Mouse (Mus musculus) C2C12 (cell line): Measurements from ENCODE around the gene Hsf2bp. TPM values are rescaled to one million over a fixed set of nuclear protein-coding genes. Genes with fewer than 3 reads are reported as not detected.

Source experiments
- H3K27me3 ChIP-seq: one replicate; pipeline ENCODE4 v1.6.1; 2011; ENCODE audit not compliant: control insufficient read depth, insufficient read depth, insufficient read length
- H3K36me3 ChIP-seq: one replicate; pipeline ENCODE4 v1.6.1; 2011; ENCODE audit not compliant: control insufficient read depth, insufficient read depth
- H3K4me3 ChIP-seq: one replicate; pipeline ENCODE4 v1.5.1; 2011; ENCODE audit warnings: mild to moderate bottlenecking, control low read depth; ENCODE audit not compliant: poor library complexity, insufficient read depth, severe bottlenecking
- H3K79me2 ChIP-seq: one replicate; pipeline ENCODE4 v1.6.1; 2011; ENCODE audit not compliant: control insufficient read depth, insufficient read depth
- H3K79me3 ChIP-seq: one replicate; pipeline ENCODE4 v1.6.1; 2011; ENCODE audit warnings: low read depth, control low read depth
- H3ac ChIP-seq: one replicate; pipeline ENCODE3; 2011; ENCODE audit warnings: low read depth; ENCODE audit not compliant: control insufficient read depth, insufficient read length
- CEBPB ChIP-seq: IDR thresholded peaks from one replicate; pipeline ENCODE4 v1.6.1; 2011; ENCODE audit warnings: low read depth, mild to moderate bottlenecking, control low read depth, moderate library complexity
- CTCF ChIP-seq: IDR thresholded peaks from one replicate; pipeline ENCODE4 v1.5.1; 2011; ENCODE audit not compliant: control insufficient read depth, insufficient read depth, insufficient read length
- FOSL1 ChIP-seq: IDR thresholded peaks from one replicate; pipeline ENCODE4 v1.8.0; 2011; ENCODE audit warnings: mild to moderate bottlenecking, low read length; ENCODE audit not compliant: poor library complexity, insufficient read depth, severe bottlenecking
- MAX ChIP-seq: IDR thresholded peaks from one replicate; pipeline ENCODE4 v1.6.1; 2011; ENCODE audit warnings: mild to moderate bottlenecking, control low read depth
- MYOD1 ChIP-seq: IDR thresholded peaks from one replicate; pipeline ENCODE4 v1.6.1; 2011; ENCODE audit warnings: low read depth; ENCODE audit not compliant: control insufficient read depth, insufficient read length
- MYOG ChIP-seq: IDR thresholded peaks from one replicate; pipeline ENCODE4 v1.6.1; 2011; ENCODE audit not compliant: control insufficient read depth, insufficient read length; ENCODE audit errors: extremely low read depth
- USF1 ChIP-seq: IDR thresholded peaks from one replicate; pipeline ENCODE4 v1.6.1; 2011; ENCODE audit warnings: low read depth, mild to moderate bottlenecking, control low read depth, moderate library complexity
- polyA plus RNA-seq: library from polyadenylated mRNA; unstranded; fragments of >200 nt; fragmentation: generic; extraction: Trizol; gene quantifications from one replicate; pipeline ENCODE4 v1.2.1, GENCODE M21; 2012; ENCODE audit warnings: missing spikeins

Hsf2bp gene
- polyA plus RNA-seq, 1 experiment = 1.1 TPM

- TF ChIP-seq CEBPB (no peak), MAX (no peak), FOSL1 (no peak), USF1 (no peak), MYOD1 (no peak), CTCF (no peak), MYOG (no peak)
- Histone ChIP-seq H3ac (no peak overlapping the region), H3K79me2 (no peaks in the 10 kb centered on the region), H3K79me3 (no peaks in the 10 kb centered on the region), H3K4me3 (no peak overlapping the region), H3K27me3 (no peaks in the 10 kb centered on the region), H3K36me3 (no peaks in the 10 kb centered on the region)
Observed at GRCm38 (mm10) chr17:31920589-31921190, 115.5 kb downstream of the Hsf2bp start.

- Histone ChIP-seq H3ac (no peak overlapping the region), H3K27me3 (no peaks in the 10 kb centered on the region), H3K79me2 (no peaks in the 10 kb centered on the region), H3K36me3 (no peaks in the 10 kb centered on the region), H3K4me3 (no peak overlapping the region), H3K79me3 (no peaks in the 10 kb centered on the region)
- TF ChIP-seq MYOD1 (no peak), CTCF (no peak)
Observed at GRCm38 (mm10) chr17:31919599-31919998, 116.5 kb downstream of the Hsf2bp start.

DNA sequence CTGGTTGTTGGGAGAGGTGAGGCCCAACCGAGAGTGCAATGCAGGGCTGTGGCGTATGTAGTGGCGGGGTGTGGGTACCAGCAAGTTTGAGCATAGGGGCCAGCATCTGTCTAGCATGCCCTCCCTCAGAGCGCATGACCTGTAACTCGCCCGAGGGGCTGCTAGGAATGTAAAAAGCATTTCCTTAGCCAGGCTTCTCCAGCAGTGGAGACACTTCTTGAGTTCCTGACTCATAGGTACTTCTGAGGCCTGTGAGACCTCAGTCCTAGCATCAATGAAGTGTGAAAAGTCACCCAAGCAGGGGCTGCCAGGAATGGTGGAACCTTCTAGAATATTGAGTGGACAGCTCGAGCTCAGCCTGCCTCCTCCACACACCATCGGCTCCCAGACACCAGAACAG, 117.8 kb downstream of the Hsf2bp start:
- Histone ChIP-seq H3K79me3 (no peaks in the 10 kb centered on the region), H3K27me3 (no peaks in the 10 kb centered on the region), H3K79me2 (no peaks in the 10 kb centered on the region), H3K36me3 (no peaks in the 10 kb centered on the region), H3K4me3 (no peak overlapping the region), H3ac (no peak overlapping the region)
- TF ChIP-seq CTCF = no peak
- TF ChIP-seq MYOG = no peak
- TF ChIP-seq MYOD1 = no peak
- no peak for TF ChIP-seq USF1
- no peak for TF ChIP-seq FOSL1
- TF ChIP-seq CEBPB = no peak
- TF ChIP-seq MAX = no peak

- H3K36me3 ChIP-seq = no peaks in the 10 kb centered on the region
- no peak for TF ChIP-seq USF1
- no peak for TF ChIP-seq CEBPB
- no peak for TF ChIP-seq MYOG
- no peak for TF ChIP-seq CTCF
- TF ChIP-seq MYOD1 = no peak
- TF ChIP-seq FOSL1 = no peak
- TF ChIP-seq MAX = no peak
- H3ac ChIP-seq = no peak overlapping the region
- H3K4me3 ChIP-seq = no peak overlapping the region
- H3K79me3 ChIP-seq = no peaks in the 10 kb centered on the region
- H3K79me2 ChIP-seq = no peaks in the 10 kb centered on the region
- no peaks in the 10 kb centered on the region for H3K27me3 ChIP-seq
Observed at GRCm38 (mm10) chr17:31916461-31916775, 119.7 kb downstream of the Hsf2bp start.

- no peaks in the 10 kb centered on the region for H3K27me3 ChIP-seq
- H3K36me3 ChIP-seq = no peaks in the 10 kb centered on the region
- H3K4me3 ChIP-seq = no peak overlapping the region
- TF ChIP-seq CEBPB (no peak), CTCF (no peak), MYOD1 (peak; percentile 99), MYOG (no peak)
- H3ac ChIP-seq = no peak overlapping the region
- H3K79me2 ChIP-seq = no peaks in the 10 kb centered on the region
- H3K79me3 ChIP-seq = no peaks in the 10 kb centered on the region
Observed at GRCm38 (mm10) chr17:31915756-31916460, 120.2 kb downstream of the Hsf2bp start.

GRCm38 (mm10) chr17:31914323-31914722, 121.8 kb downstream of the Hsf2bp start:
- Histone ChIP-seq H3K27me3 (no peaks in the 10 kb centered on the region), H3K79me3 (no peaks in the 10 kb centered on the region), H3K4me3 (no peak overlapping the region), H3ac (no peak overlapping the region), H3K36me3 (no peaks in the 10 kb centered on the region), H3K79me2 (no peaks in the 10 kb centered on the region)
- TF ChIP-seq USF1 (no peak), MYOD1 (peak; percentile 12), MAX (peak; percentile 67), CEBPB (no peak)
